Mouse (Mus musculus): ENCODE measurements around the gene Tet3.

Gene Tet3

DNA sequence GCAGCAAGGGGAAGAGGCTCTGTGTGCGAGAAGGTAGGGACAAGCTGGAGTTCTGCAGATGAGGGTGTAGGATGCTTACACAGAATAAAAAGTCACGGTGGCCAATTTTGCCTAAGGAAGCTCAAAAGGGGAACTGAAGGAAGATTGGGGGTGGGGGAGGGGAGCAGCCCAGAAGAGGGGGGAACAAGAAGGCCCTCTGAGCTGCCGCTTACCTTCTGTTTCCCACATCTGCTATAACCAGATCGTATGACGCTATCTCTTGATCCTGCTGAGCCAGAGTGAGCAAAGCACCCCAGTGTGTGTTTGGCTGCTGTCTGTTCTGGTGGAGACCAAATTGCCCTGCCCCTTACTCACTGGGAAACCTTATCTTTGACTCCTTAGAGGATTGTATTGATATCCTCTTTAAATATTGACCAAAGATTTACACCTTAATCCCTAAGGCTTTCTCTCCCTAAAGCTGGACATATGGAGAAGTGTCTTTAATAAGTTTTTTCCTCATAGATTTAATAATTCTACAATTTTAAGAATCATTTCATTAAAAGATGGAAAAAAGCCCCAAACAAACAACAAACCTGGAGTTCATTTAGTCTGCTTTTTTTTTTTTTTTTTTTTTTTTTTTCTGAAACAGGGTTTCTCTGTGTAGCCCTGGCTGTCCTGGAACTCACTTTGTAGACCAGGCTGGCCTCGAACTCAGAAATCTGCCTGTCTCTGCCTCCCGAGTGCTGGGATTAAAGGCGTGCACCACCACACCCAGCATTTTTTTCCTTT lies 135.0 kb downstream of the Tet3 start:
- DNase-seq (ENCODE audit: low read depth): no peak

DNA sequence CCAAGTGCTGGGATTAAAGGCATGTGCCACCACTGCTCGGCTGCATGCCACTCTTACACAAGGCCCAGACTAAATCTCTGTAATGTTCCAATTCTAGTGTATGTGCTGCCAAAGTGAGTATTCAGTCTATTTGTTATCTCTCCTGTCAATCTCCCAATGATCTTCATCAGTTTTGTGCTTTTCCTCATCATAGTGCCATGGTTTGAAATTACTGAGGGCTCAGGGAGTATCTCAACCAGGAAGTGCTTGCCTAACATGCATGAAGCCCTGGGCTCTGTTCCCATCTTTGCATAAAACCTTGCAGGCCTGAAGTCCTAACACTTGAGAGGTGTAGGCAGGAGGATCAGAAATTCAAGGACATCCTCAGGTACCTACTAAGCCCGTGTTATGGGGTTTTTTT lies 136.1 kb downstream of the Tet3 start:
- no peak for DNase-seq (ENCODE audit: low read depth)

DNA sequence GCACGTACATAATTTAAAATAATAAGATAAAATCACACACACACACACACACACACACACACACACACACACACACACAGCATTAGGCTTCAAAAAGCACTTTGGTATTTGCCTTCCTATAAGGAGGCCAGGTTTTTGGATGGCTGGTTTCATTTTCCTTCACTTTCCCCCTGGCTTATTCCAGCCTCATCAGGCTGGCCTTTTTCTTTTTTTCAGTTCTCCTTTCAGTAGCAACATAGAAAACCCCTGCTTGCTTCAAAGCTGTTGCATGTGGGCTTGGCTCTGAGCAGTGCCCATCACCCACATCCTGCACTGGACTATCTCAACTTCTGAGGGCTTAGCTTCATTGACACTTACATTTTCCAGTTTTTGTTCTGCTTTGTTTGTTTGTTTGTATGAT lies 137.0 kb downstream of the Tet3 start:
- DNase-seq (ENCODE audit: low read depth): no peak

DNA sequence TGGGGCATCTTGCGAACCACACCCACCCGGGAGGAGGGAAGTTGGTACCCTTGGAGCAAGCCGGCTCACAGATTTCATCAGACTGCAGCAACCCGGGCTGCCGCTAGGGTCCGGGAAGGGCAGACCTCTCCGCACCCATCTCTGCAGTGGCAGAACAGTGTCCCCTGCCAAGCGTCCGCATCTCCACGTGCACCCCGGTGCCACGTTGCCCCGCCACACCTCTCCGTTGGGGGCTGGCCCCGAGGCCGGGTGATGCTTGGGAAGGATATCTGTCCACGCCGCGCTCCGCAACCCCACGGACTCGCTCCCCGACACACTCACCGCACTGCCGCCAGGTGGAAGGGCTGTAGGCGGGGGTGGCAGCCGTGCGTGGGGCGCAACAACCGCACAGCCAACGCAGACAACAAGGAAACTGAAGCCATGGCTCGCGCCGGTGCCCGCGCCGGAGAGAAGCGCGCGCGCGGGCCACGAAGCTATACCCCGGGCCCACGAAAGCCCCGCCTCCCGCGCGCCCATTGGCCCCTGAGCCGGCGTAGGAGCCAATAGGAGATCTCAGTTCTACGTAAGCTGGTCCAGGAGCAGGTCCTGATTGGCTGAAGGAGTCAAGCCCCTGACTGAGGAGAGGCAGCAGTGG lies 141.7 kb downstream of the Tet3 start:
- DNase-seq (ENCODE audit: low read depth): peak; percentile 67

DNA sequence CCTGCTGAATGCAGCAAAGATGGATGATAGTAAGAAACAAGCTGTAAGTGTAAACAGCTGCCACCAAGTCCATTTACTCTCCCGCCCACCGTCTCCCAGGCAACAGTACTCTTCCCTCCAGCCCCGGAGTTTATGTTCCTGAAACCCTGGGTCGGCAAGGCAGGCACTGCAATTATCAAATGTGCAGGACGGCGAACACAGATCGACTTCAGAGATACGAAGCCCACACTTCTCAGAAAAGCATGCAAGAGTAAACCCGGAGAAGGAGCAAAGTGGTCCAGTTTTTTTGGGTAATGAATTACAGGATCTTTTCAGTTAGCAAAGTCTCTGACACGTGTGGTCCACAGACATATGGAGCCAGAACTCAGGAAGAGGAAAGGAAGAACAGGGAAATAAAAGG lies 142.9 kb downstream of the Tet3 start:
- DNase-seq (ENCODE audit: low read depth): no peak

DNA sequence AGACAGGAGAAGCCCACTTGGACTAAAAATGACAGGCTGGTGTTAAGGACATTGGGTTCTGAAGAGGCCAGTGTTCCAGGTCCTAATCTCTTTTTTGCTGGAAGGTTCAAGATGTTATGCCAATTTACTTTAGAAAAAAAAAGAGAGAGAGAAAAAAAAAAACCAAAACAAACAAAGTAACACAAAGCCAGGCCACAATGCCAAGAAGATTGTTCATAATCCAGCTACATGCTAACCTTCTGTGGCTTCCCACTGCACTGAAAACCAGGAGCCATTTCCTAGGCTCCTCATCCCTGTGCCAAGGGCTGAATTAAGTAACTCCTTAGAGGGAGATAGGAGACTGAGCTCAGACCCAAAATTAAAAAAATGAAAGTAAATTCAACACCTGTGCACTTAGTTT lies 143.6 kb downstream of the Tet3 start:
- no peak for DNase-seq (ENCODE audit: low read depth)

DNA sequence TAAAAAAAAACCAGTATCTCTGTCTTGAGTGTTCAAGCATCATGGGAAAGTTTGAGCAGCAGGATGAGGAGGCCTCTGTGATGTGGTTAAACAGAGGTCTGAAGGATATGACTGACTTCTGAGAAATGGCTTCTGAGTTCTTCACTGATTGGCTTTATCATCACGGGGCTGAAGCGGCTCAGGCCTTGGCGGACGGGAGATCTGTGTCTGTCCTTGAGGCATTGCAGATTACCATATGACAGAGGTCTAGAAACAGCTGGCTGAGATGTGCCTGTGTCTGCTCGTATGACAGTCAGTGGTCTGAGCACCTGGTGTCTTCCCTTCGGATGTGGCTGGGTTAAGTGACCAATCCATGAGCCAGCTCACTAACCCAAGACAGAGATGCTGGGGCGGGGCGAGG lies 146.4 kb downstream of the Tet3 start:
- DNase-seq (ENCODE audit: low read depth): no peak
